In the genomic region with DNA sequence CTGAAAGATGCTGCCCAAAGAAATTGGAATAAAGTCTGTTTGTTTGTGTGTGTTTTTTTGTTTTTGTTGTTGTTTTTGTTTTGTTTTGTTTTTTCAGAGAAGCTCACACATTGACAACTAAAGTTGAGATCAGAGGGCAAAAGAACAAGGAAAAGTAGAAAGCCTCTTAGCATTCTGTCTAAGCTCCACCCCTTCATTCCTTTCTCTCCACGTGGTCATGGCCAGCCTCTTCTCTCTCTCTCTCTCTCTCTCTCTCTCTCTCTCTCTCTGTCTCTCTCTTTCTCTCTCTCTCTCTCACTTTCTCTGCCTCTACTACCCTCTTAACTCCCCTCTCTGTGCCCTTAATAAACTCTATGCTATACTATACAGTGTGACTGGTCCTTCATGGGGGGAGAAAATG, we compare ENCODE assay signal across 24 mouse cellular contexts.
DNase-seq lines count a peak whose midpoint lies in the region; ATAC-seq and TF ChIP-seq lines count a peak whose summit lies in the region.
"Had no signal": no experiment of that assay in that cellular context is flagged by ENCODE, and none has a peak within 500 bp of the region (broad histone marks: within the 10 kb centered on the region; RNA-seq: fewer than 3 reads in every experiment).

No protein-coding gene starts in this region.

- no peak for TF ChIP-seq POLR2A in embryonic fibroblast, embryonic 13.5 days (IDR thresholded peaks at IDR 0.05; ENCODE audit: low read depth, low read length)

- no peaks in the 10 kb centered on the region for H3K36me3 ChIP-seq in heart, embryonic 12.5 days
- H3K36me3 ChIP-seq in heart, embryonic 15.5 days: no peaks in the 10 kb centered on the region
- H3K36me3 ChIP-seq: embryonic facial prominence, embryonic 12.5 days; embryonic facial prominence, embryonic 15.5 days; forebrain, embryonic 12.5 days; forebrain, embryonic 15.5 days; heart, embryonic 10.5 days; hindbrain, embryonic 12.5 days; hindbrain, embryonic 15.5 days had no signal

- no peak for TF ChIP-seq CTCF in embryonic fibroblast, embryonic 13.5 days (IDR thresholded peaks at IDR 0.05; ENCODE audit: borderline replicate concordance, insufficient read depth, low read length)

- no peak for DNase-seq in heart, postnatal 14 days
- no peak for DNase-seq in heart, postnatal 4 days
- no peak for DNase-seq in layer of hippocampus, postnatal 10 days (ENCODE audit: low spot score in 2 of 2)
- DNase-seq: adrenal gland, adult 2 months; adrenal gland, postnatal 14 days; B cell, adult 2 months; cerebellum, adult 11 months; cerebellum, adult 2 months; cerebellum, adult 9-11 months; cerebellum, postnatal 25 days; gastrocnemius, postnatal 25 days had no signal

- no peak overlapping the region for H3K9ac ChIP-seq in heart, embryonic 12.5 days
- no peak overlapping the region for H3K9ac ChIP-seq in heart, embryonic 15.5 days
- H3K9ac ChIP-seq: embryonic facial prominence, embryonic 12.5 days; embryonic facial prominence, embryonic 15.5 days; forebrain, embryonic 12.5 days; forebrain, embryonic 15.5 days; hindbrain, embryonic 12.5 days; hindbrain, embryonic 15.5 days had no signal

- intact Hi-C loops in heart, postnatal 14 days (cut with DNase I): no loop called here

- no peak for ATAC-seq in heart, embryonic 12.5 days (ENCODE audit: insufficient number of reproducible peaks, low FRiP score)
- ATAC-seq in heart, embryonic 15.5 days (replicated peaks; ENCODE audit: insufficient number of reproducible peaks, insufficient read depth, low FRiP score, low read depth): no peak
- ATAC-seq: CD4-positive, CD25-positive, alpha-beta regulatory T cell, adult 4 months; forebrain, embryonic 15.5 days; intestine, postnatal 0 days had no signal

- H3K27ac ChIP-seq in heart, embryonic 12.5 days (ENCODE audit: poor library complexity, severe bottlenecking): peak overlapping the region; percentile 28; the same call in 1 of the 2 replicates
- peak overlapping the region; percentile 54; the same call in 1 of the 2 replicates for H3K27ac ChIP-seq in heart, embryonic 15.5 days
- H3K27ac ChIP-seq in embryonic fibroblast, embryonic 13.5 days (ENCODE audit: insufficient read depth, low read length): peak overlapping the region; percentile 61; the same call in 1 of the 2 replicates
- H3K27ac ChIP-seq: embryonic facial prominence, embryonic 12.5 days; embryonic facial prominence, embryonic 15.5 days; forebrain, embryonic 12.5 days; forebrain, embryonic 15.5 days; heart, embryonic 10.5 days; hindbrain, embryonic 12.5 days; hindbrain, embryonic 15.5 days had no signal

- no peaks in the 10 kb centered on the region for H3K9me3 ChIP-seq in heart, embryonic 12.5 days (replicated peaks)
- H3K9me3 ChIP-seq in heart, embryonic 15.5 days (replicated peaks): no peaks in the 10 kb centered on the region
- H3K9me3 ChIP-seq: embryonic facial prominence, embryonic 12.5 days; embryonic facial prominence, embryonic 15.5 days; forebrain, embryonic 12.5 days; forebrain, embryonic 15.5 days; heart, embryonic 10.5 days; hindbrain, embryonic 12.5 days; hindbrain, embryonic 15.5 days had no signal

- H3K4me3 ChIP-seq in heart, embryonic 12.5 days: no peak overlapping the region
- H3K4me3 ChIP-seq in heart, embryonic 15.5 days: no peak overlapping the region
- H3K4me3 ChIP-seq in embryonic fibroblast, embryonic 13.5 days (ENCODE audit: insufficient read depth, low read length): no peak overlapping the region
- H3K4me3 ChIP-seq: embryonic facial prominence, embryonic 12.5 days; embryonic facial prominence, embryonic 15.5 days; erythroblast, embryonic 14.5 days; forebrain, embryonic 12.5 days; forebrain, embryonic 15.5 days; heart, embryonic 10.5 days; hindbrain, embryonic 12.5 days; hindbrain, embryonic 15.5 days had no signal

- H3K4me1 ChIP-seq in heart, embryonic 12.5 days (replicated peaks): peaks cover 7% of the 10 kb centered on the region; the same call in 1 of the 2 replicates
- peaks cover 7% of the 10 kb centered on the region for H3K4me1 ChIP-seq in heart, embryonic 15.5 days (replicated peaks)
- peaks cover 4% of the 10 kb centered on the region for H3K4me1 ChIP-seq in embryonic fibroblast, embryonic 13.5 days (ENCODE audit: control insufficient read depth, insufficient read depth, low read length)
- H3K4me1 ChIP-seq: embryonic facial prominence, embryonic 15.5 days; forebrain, embryonic 15.5 days; heart, embryonic 10.5 days had no signal

- WGBS in heart, embryonic 12.5 days: 21% methylated on average over 1 of the region's 1 CpGs
- WGBS in heart, embryonic 15.5 days: 6% methylated on average over 1 of the region's 1 CpGs

- H3K27me3 ChIP-seq in heart, embryonic 12.5 days (replicated peaks): peaks cover 4% of the 10 kb centered on the region
- 0 out of 2 replicates have a peak, but pooled peaks cover 3% of the 10 kb centered on the region for H3K27me3 ChIP-seq in heart, embryonic 15.5 days
- H3K27me3 ChIP-seq: forebrain, embryonic 15.5 days; hindbrain, embryonic 12.5 days had no signal

- H3K4me2 ChIP-seq in heart, embryonic 12.5 days: no peak overlapping the region
- H3K4me2 ChIP-seq in heart, embryonic 15.5 days: no peak overlapping the region
- H3K4me2 ChIP-seq: embryonic facial prominence, embryonic 12.5 days; embryonic facial prominence, embryonic 15.5 days; forebrain, embryonic 12.5 days; forebrain, embryonic 15.5 days; hindbrain, embryonic 12.5 days; hindbrain, embryonic 15.5 days had no signal
